Mouse (Mus musculus): ENCODE results near the gene Zfp958.
"Not testable (repeated sequence)": the region's sequence is repeated elsewhere in the genome, so short reads cannot be mapped to it uniquely, and the experiment has no call there.

Zfp958 gene

GRCm38 (mm10) chr8:4612932-4613853, at the start of gene Zfp958:
Gene Zfp958 (plus strand): TSS chr8:4613167.
- CTCF ChIA-PET, result interaction anchor here in 2 of 4 experiments (0.6 to 1.1 kb wide), 2 partner anchors 241 to 359 kb away, joined by 3 to 4 read pairs; no protein-coding TSS in a partner anchor

GRCm38 (mm10) chr8:4581986-4582385, 31.0 kb upstream of the Zfp958 start:
- POLR2A ChIA-PET, result interaction anchor here in 1 of 4 experiments (1.0 kb wide), 1 partner anchor 14 kb away, joined by 3 read pairs; no protein-coding TSS in a partner anchor
- CTCF ChIA-PET, result interaction anchor here in 2 of 4 experiments (0.6 kb wide), 2 partner anchors 14 to 442 kb away, joined by 3 to 5 read pairs; no protein-coding TSS in a partner anchor

More at GRCm38 (mm10) chr8:4612932-4613853, at the start of gene Zfp958:
- POLR2A ChIA-PET, result interaction anchor here (0.5 to 5.4 kb wide), 50 partner anchors 9 to 930 kb away, joined by 3 to 47 read pairs (median 5); partner anchors contain the start of genes Prr36 (in 2 of the 4), Ctxn1 (in 1 of the 4), Evi5l (in 1 of the 4) and Gm49320 (in 1 of the 4)

GRCm38 (mm10) chr8:4582754-4583178, 30.2 kb upstream of the Zfp958 start:
- CTCF ChIA-PET, result no interaction called here
- POLR2A ChIA-PET, result no interaction called here

GRCm38 (mm10) chr8:4584660-4585059, 28.3 kb upstream of the Zfp958 start:
- ChIA-PET POLR2A (no interaction called here), CTCF (interaction anchor here in 1 of 4 experiments (0.7 kb wide), 1 partner anchor 868 kb away, joined by 3 read pairs; no protein-coding TSS in a partner anchor)

- CTCF ChIA-PET, result interaction anchor here in 1 of 4 experiments (2.1 kb wide), 1 partner anchor 70 kb away, joined by 7 read pairs; no protein-coding TSS in a partner anchor
- POLR2A ChIA-PET, result interaction anchor here in 2 of 4 experiments (0.6 to 2.0 kb wide), 6 partner anchors 27 to 355 kb away, joined by 3 to 26 read pairs (median 4); partner anchors contain the start of gene Zfp958 (in 2 of the 2)
These were observed 26.6 kb upstream of the Zfp958 start for GRCm38 (mm10) chr8:4586356-4586755.

GRCm38 (mm10) chr8:4588165-4589000, 24.6 kb upstream of the Zfp958 start:
- CTCF ChIA-PET, result interaction anchor here in 1 of 4 experiments (0.5 kb wide), 1 partner anchor 10 kb away, joined by 3 read pairs; no protein-coding TSS in a partner anchor
- POLR2A ChIA-PET, result interaction anchor here in 1 of 4 experiments (0.7 kb wide), 1 partner anchor 10 kb away, joined by 3 read pairs; no protein-coding TSS in a partner anchor

- ChIA-PET CTCF (interaction anchor here in 1 of 4 experiments (0.7 kb wide), 1 partner anchor 238 kb away, joined by 16 read pairs; no protein-coding TSS in a partner anchor), POLR2A (interaction anchor here in 1 of 4 experiments (0.6 to 1.5 kb wide), 2 partner anchors 12 to 68 kb away, joined by 3 to 4 read pairs; no protein-coding TSS in a partner anchor)
These were observed 4.1 kb upstream of the Zfp958 start for GRCm38 (mm10) chr8:4608896-4609295.

GRCm38 (mm10) chr8:4611626-4612175, 1.3 kb upstream of the Zfp958 start:
- CTCF ChIA-PET, result not testable (repeated sequence)
- POLR2A ChIA-PET, result interaction anchor here in 3 of 4 experiments (1.1 to 5.4 kb wide), 21 partner anchors 10 to 446 kb away, joined by 3 to 47 read pairs (median 8); partner anchors contain the start of genes Ctxn1 (in 1 of the 3), Evi5l (in 1 of the 3), Gm49320 (in 1 of the 3) and Map2k7 (in 1 of the 3)

- CTCF ChIA-PET, result no interaction called here
- POLR2A ChIA-PET, result interaction anchor here in 1 of 4 experiments (1.7 kb wide), 1 partner anchor 14 kb away, joined by 8 read pairs; the partner anchor contains the start of gene Zfp958
These were observed 14.4 kb downstream of the Zfp958 start for GRCm38 (mm10) chr8:4627349-4627748.

GRCm38 (mm10) chr8:4637071-4637470, 24.1 kb downstream of the Zfp958 start:
- CTCF ChIA-PET, result no interaction called here
- POLR2A ChIA-PET, result no interaction called here

GRCm38 (mm10) chr8:4642974-4643373, 30.0 kb downstream of the Zfp958 start:
- POLR2A ChIA-PET, result interaction anchor here in 2 of 4 experiments (0.6 to 1.2 kb wide), 2 partner anchors 30 to 156 kb away, joined by 3 to 4 read pairs; partner anchors contain the start of gene Zfp958 (in 1 of the 2)
- CTCF ChIA-PET, result not testable (repeated sequence)

- ChIA-PET POLR2A (no interaction called here), CTCF (no interaction called here)
These were observed 43.6 kb downstream of the Zfp958 start for GRCm38 (mm10) chr8:4656536-4656935.

- CTCF ChIA-PET, result no interaction called here
These were observed 62.4 kb downstream of the Zfp958 start for GRCm38 (mm10) chr8:4675191-4676003.

GRCm38 (mm10) chr8:4676586-4676985, 63.6 kb downstream of the Zfp958 start:
- ChIA-PET POLR2A (interaction anchor here in 2 of 4 experiments (0.5 to 3.2 kb wide), 13 partner anchors 12 to 509 kb away, joined by 3 to 35 read pairs (median 6); partner anchors contain the start of genes Zfp958 (in 2 of the 2), Gm49320 (in 1 of the 2), Map2k7 (in 1 of the 2) and Shcbp1 (in 1 of the 2)), CTCF (no interaction called here)

More at GRCm38 (mm10) chr8:4675191-4676003, 62.4 kb downstream of the Zfp958 start:
- POLR2A ChIA-PET, result interaction anchor here in 2 of 4 experiments (0.9 to 3.2 kb wide), 4 partner anchors 62 to 305 kb away, joined by 3 to 35 read pairs (median 17); partner anchors contain the start of genes Zfp958 (in 2 of the 2) and Shcbp1 (in 1 of the 2)

- POLR2A ChIA-PET, result interaction anchor here in 3 of 4 experiments (0.7 to 3.2 kb wide), 33 partner anchors 11 to 1079 kb away, joined by 3 to 35 read pairs (median 4); partner anchors contain the start of genes Zfp958 (in 3 of the 3), Shcbp1 (in 2 of the 3), Evi5l (in 1 of the 3) and Gm49320 (in 1 of the 3)
- CTCF ChIA-PET, result interaction anchor here in 1 of 4 experiments (0.6 to 1.0 kb wide), 2 partner anchors 101 to 510 kb away, joined by 4 to 11 read pairs; no protein-coding TSS in a partner anchor
These were observed 64.6 kb downstream of the Zfp958 start for GRCm38 (mm10) chr8:4677265-4678217.
